Mouse (Mus musculus): Measurements from ENCODE around the gene Nup155. TPM values are rescaled to one million over a fixed set of nuclear protein-coding genes. Genes with fewer than 3 reads are reported as not detected.

Nup155 gene
- polyA plus RNA-seq (2017; shearing (Covaris generic)) = 21.9 TPM

DNA sequence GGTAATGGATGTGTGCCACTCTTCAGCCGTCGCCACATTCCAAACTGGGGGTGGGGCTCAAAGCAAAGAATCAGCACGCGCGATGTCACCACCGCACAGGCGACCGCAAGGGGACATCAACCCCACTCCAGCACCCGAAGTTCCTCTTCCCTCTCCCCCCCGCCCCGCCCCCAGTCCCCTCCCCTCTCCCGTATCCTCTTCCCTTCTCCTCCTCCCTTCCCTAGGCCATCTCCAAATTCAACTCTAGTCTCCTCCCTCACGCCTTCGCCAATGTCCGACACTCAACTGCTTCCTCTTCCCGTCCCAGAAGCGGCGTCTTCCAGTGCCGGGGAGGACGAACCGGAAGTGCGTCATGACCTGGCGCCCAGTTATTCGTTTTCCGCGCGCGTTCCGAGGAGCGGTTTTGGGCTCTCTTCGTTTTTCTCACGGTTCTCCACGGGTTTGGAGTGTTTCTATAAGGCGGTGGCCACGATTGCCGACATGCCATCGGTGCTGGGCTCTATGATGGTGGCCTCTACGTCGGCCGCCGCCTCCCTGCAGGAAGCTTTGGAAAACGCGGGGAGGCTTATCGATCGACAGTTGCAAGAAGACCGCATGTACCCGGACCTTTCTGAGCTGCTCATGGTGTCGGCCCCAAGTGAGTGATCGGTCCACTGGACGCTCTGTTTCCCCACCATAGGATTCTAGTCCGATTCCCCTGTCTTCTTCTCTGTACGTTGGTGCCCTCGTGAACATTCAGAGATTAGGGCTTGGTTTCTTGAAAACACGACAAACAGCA lies at the start of gene Nup155:
Gene Nup155, plus strand, starts transcription at position 308 of the 778 bp plus-strand sequence.

DNA sequence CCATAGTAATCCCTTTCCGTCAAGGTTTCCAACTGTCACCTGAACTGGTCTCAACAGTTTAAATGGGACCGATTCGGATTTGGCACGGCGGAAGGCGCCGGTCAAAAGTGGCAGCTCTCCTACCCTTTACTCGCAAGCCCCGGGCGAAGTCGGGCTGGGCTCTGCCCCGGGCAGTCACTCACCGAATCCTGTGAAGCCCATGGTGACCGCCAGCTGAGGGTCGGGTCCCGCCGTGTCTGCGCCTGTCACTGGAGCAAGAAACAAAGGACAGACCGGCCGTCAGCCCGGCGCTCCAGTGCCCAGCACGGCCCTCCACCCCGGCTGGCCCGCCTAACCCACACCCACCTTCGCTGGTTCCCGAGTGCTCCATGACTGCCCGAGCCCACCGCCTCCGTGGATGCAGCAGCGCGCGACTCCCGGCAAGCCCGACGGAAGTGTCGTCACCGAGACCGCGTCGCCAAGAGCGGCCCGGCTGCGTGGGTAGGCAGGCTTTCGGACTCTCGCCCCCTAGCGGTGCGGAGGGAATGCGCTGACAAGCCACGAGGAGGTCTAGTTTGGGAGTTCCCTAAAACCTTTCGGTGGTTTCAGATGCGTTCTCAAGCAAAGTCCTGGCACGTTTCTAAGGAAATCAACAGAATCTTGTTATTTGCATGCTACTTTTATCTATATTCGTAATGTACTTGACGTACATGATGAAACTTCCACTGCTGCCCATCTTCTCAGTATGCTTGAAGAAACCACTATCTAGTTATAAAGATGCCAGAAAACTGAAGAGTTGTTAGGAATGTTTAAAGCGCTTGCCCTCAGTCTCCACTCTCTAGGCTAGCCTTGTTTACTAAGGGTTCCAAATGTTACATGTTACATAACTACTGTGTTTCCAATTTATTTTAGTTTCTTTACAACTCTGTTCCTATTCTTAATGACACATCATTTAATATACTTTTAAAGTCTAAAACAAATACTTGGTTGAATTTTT lies 10.0 kb upstream of the Nup155 start, which contains the start of gene Wdr70:
Gene Wdr70, minus strand, starts transcription at position 436 of the 976 bp plus-strand sequence.

DNA sequence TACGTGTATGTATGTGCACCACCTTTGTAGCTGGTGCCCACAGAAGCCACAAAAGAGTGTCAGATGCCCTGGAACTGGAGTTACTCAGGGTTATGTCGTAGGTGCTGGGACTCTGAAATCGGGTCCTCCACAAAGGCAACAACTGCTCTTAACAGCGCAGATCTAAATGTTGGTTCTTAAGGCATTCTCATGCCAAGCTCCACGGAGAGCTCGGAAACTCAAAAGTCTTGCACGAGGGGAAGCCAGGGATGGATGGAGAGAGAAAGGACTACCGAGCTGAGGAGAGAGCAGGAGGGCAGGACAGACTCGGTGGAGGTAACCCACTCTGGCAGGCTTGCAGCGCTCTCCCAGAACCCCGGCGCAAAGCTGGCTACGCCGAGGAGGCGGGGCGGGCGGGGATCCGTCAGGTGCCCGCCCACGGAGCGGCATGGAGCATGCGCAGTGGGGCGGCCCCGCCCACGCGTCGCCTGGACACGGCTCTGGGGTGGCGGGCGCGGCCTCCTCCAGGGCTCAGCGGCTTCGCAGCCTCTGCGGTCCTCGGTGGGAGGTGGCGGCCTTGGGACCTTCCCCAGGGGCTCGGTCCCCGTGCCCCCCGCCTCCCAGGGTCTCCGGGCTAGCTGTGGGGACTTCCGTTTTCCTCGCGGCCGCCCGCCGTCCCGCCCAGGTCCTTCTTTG lies 59.7 kb downstream of the Nup155 start, which contains the start of gene Cplane1:
Gene Cplane1, plus strand, starts transcription at position 516 of the 675 bp plus-strand sequence.

Other genes starting within 250 kb of the Nup155 start
- 46.0 TPM for gene Wdr70, start 10.1 kb upstream of the Nup155 start, polyA plus RNA-seq (2017; shearing (Covaris generic))
- gene Cplane1, start 59.8 kb downstream of the Nup155 start, polyA plus RNA-seq (2017; shearing (Covaris generic)) = 10.5 TPM